Mouse (Mus musculus): ENCODE data around the gene Dus2. TPM values are rescaled to one million over a fixed set of nuclear protein-coding genes. Genes with fewer than 3 reads are reported as not detected.

Dus2 gene
- total and polyA plus RNA-seq, 3 experiments = 20.7 to 27.2 (median 23.2) TPM

- no peak overlapping the region for H3K9ac ChIP-seq (ENCODE audit: insufficient read depth, low read depth)
- H3K4me3 ChIP-seq (replicated peaks in 1 of 3; ENCODE audit: low read depth in 2 of 3, low read length in 2 of 3, poor library complexity in 1 of 3) = no peak overlapping the region
- H3K4me1 ChIP-seq (ENCODE audit: control insufficient read depth in 1 of 2, insufficient read depth in 2 of 2) = peaks cover 5 to 17% of the 10 kb centered on the region in 2 experiments
- DNase-seq (ENCODE audit: extremely low read depth) = no peak
- no peaks in the 10 kb centered on the region for H3K27me3 ChIP-seq (replicated peaks)
- H3K36me3 ChIP-seq (replicated peaks in 1 of 2; ENCODE audit: control insufficient read depth in 1 of 2, insufficient read depth in 1 of 2, low read length in 1 of 2) = peaks cover 19 to 88% of the 10 kb centered on the region in 2 experiments
- H3K9me3 ChIP-seq (replicated peaks; ENCODE audit: low read length) = no peaks in the 10 kb centered on the region
- no peak for TF ChIP-seq RAD21 (IDR thresholded peaks at IDR 0.05; ENCODE audit: low read depth, low read length)
- in situ Hi-C loops (cut with MboI; ENCODE audit: low pct_ligation_motif_present, low pct_unique_long_range_greater_than_20kb, low sequenced_read_pairs) = no loop called here
- H3K79me2 ChIP-seq (replicated peaks; ENCODE audit: control insufficient read depth, extremely low read depth, insufficient read depth, poor library complexity, severe bottlenecking) = no peaks in the 10 kb centered on the region
- dilution Hi-C loops (cut with MboI; ENCODE audit: extremely low pct_ligation_motif_present, extremely low pct_unique_long_range_greater_than_20kb, low sequenced_read_pairs) = no loop called here
- no peak overlapping the region for H3K27ac ChIP-seq (ENCODE audit: insufficient read depth, low read depth)
- H3K4me2 ChIP-seq (ENCODE audit: insufficient read depth, low read depth, poor library complexity, severe bottlenecking) = no peak overlapping the region
These were observed 41.8 kb upstream of the Dus2 start for GRCm38 (mm10) chr8:105949350-105949749.

- peaks cover 5 to 17% of the 10 kb centered on the region in 2 experiments for H3K4me1 ChIP-seq (ENCODE audit: control insufficient read depth in 1 of 2, insufficient read depth in 2 of 2)
- H3K36me3 ChIP-seq (replicated peaks in 1 of 2; ENCODE audit: control insufficient read depth in 1 of 2, insufficient read depth in 1 of 2, low read length in 1 of 2) = peaks cover 9 to 84% of the 10 kb centered on the region in 2 experiments
- in situ Hi-C loops (cut with MboI; ENCODE audit: low pct_ligation_motif_present, low pct_unique_long_range_greater_than_20kb, low sequenced_read_pairs) (no loop called here), dilution Hi-C loops (cut with MboI; ENCODE audit: extremely low pct_ligation_motif_present, extremely low pct_unique_long_range_greater_than_20kb, low sequenced_read_pairs) (no loop called here)
- no peak overlapping the region for H3K9ac ChIP-seq (ENCODE audit: insufficient read depth, low read depth)
- TF ChIP-seq IRF4 (IDR thresholded peaks at IDR 0.05; ENCODE audit: low read depth, low read length) (no peak), MAX (IDR thresholded peaks at IDR 0.05; ENCODE audit: low read length) (no peak), ZMIZ1 (IDR thresholded peaks at IDR 0.05; ENCODE audit: low read depth, low read length) (no peak), ZKSCAN1 (IDR thresholded peaks at IDR 0.05; ENCODE audit: borderline replicate concordance, low read depth, low read length) (no peak), CHD2 (IDR thresholded peaks at IDR 0.05; ENCODE audit: low read length) (no peak), RAD21 (IDR thresholded peaks at IDR 0.05; ENCODE audit: low read depth, low read length) (no peak), EP300 (IDR thresholded peaks at IDR 0.05; ENCODE audit: low read length) (no peak), HCFC1 (IDR thresholded peaks at IDR 0.05; ENCODE audit: low read depth, low read length) (no peak), PAX5 (IDR thresholded peaks at IDR 0.05; ENCODE audit: low read length) (no peak), NELFE (IDR thresholded peaks at IDR 0.05; ENCODE audit: low read depth, low read length) (no peak), MAFK (IDR thresholded peaks at IDR 0.05; ENCODE audit: insufficient replicate concordance, low read length) (no peak), TCF12 (IDR thresholded peaks at IDR 0.05; ENCODE audit: low read depth, low read length) (no peak), GABPA (IDR thresholded peaks at IDR 0.05; ENCODE audit: insufficient replicate concordance, low read depth, low read length) (no peak), CTCF (conservative IDR thresholded peaks at IDR 0.05 in 1 of 2, IDR thresholded peaks at IDR 0.05 in 1 of 2; ENCODE audit: low read depth in 2 of 2, low read length in 2 of 2) (no peak), JUND (conservative IDR thresholded peaks at IDR 0.05; ENCODE audit: low read depth, low read length) (no peak), ZNF384 (IDR thresholded peaks at IDR 0.05; ENCODE audit: low read depth, low read length) (no peak), JUN (IDR thresholded peaks at IDR 0.05; ENCODE audit: insufficient read depth, low read depth, low read length) (no peak), ETS1 (conservative IDR thresholded peaks at IDR 0.05; ENCODE audit: low read depth, low read length) (no peak), NRF1 (IDR thresholded peaks at IDR 0.05; ENCODE audit: low read depth, low read length) (no peak)
- no peaks in the 10 kb centered on the region for H3K27me3 ChIP-seq (replicated peaks)
- no peaks in the 10 kb centered on the region for H3K79me2 ChIP-seq (replicated peaks; ENCODE audit: control insufficient read depth, extremely low read depth, insufficient read depth, poor library complexity, severe bottlenecking)
- no peak for DNase-seq (ENCODE audit: extremely low read depth)
- H3K4me3 ChIP-seq (replicated peaks in 1 of 3; ENCODE audit: low read depth in 2 of 3, low read length in 2 of 3, poor library complexity in 1 of 3) = no peak overlapping the region
- no peak overlapping the region for H3K27ac ChIP-seq (ENCODE audit: insufficient read depth, low read depth)
- H3K9me3 ChIP-seq (replicated peaks; ENCODE audit: low read length) = no peaks in the 10 kb centered on the region
- H3K4me2 ChIP-seq (ENCODE audit: insufficient read depth, low read depth, poor library complexity, severe bottlenecking) = no peak overlapping the region
These were observed 40.0 kb upstream of the Dus2 start for GRCm38 (mm10) chr8:105951057-105951659.

All from CH12.LX (cell line).